Mouse (Mus musculus) C2C12 (cell line): ENCODE measurements around the gene Pgm5. TPM values are rescaled to one million over a fixed set of nuclear protein-coding genes. Genes with fewer than 3 reads are reported as not detected.

Source experiments
- H3K27me3 ChIP-seq: one replicate; pipeline ENCODE4 v1.6.1; 2011; ENCODE audit not compliant: control insufficient read depth, insufficient read depth, insufficient read length
- H3K36me3 ChIP-seq: one replicate; pipeline ENCODE4 v1.6.1; 2011; ENCODE audit not compliant: control insufficient read depth, insufficient read depth
- H3K4me3 ChIP-seq: one replicate; pipeline ENCODE4 v1.5.1; 2011; ENCODE audit warnings: mild to moderate bottlenecking, control low read depth; ENCODE audit not compliant: poor library complexity, insufficient read depth, severe bottlenecking
- H3K79me2 ChIP-seq: one replicate; pipeline ENCODE4 v1.6.1; 2011; ENCODE audit not compliant: control insufficient read depth, insufficient read depth
- H3K79me3 ChIP-seq: one replicate; pipeline ENCODE4 v1.6.1; 2011; ENCODE audit warnings: low read depth, control low read depth
- H3ac ChIP-seq: one replicate; pipeline ENCODE3; 2011; ENCODE audit warnings: low read depth; ENCODE audit not compliant: control insufficient read depth, insufficient read length
- CEBPB ChIP-seq: IDR thresholded peaks from one replicate; pipeline ENCODE4 v1.6.1; 2011; ENCODE audit warnings: low read depth, mild to moderate bottlenecking, control low read depth, moderate library complexity
- CTCF ChIP-seq: IDR thresholded peaks from one replicate; pipeline ENCODE4 v1.5.1; 2011; ENCODE audit not compliant: control insufficient read depth, insufficient read depth, insufficient read length
- FOSL1 ChIP-seq: IDR thresholded peaks from one replicate; pipeline ENCODE4 v1.8.0; 2011; ENCODE audit warnings: mild to moderate bottlenecking, low read length; ENCODE audit not compliant: poor library complexity, insufficient read depth, severe bottlenecking
- MAX ChIP-seq: IDR thresholded peaks from one replicate; pipeline ENCODE4 v1.6.1; 2011; ENCODE audit warnings: mild to moderate bottlenecking, control low read depth
- MYOD1 ChIP-seq: IDR thresholded peaks from one replicate; pipeline ENCODE4 v1.6.1; 2011; ENCODE audit warnings: low read depth; ENCODE audit not compliant: control insufficient read depth, insufficient read length
- MYOG ChIP-seq: IDR thresholded peaks from one replicate; pipeline ENCODE4 v1.6.1; 2011; ENCODE audit not compliant: control insufficient read depth, insufficient read length; ENCODE audit errors: extremely low read depth
- USF1 ChIP-seq: IDR thresholded peaks from one replicate; pipeline ENCODE4 v1.6.1; 2011; ENCODE audit warnings: low read depth, mild to moderate bottlenecking, control low read depth, moderate library complexity
- polyA plus RNA-seq: library from polyadenylated mRNA; unstranded; fragments of >200 nt; fragmentation: generic; extraction: Trizol; gene quantifications from one replicate; pipeline ENCODE4 v1.2.1, GENCODE M21; 2012; ENCODE audit warnings: missing spikeins

Pgm5 gene
- polyA plus RNA-seq, 1 experiment, result 0.05 TPM

GRCm38 (mm10) chr19:24648016-24648415 is 213.6 kb downstream of the Pgm5 start:
- no peak overlapping the region for H3ac ChIP-seq
- H3K36me3 ChIP-seq, result no peaks in the 10 kb centered on the region
- no peak overlapping the region for H3K4me3 ChIP-seq
- no peaks in the 10 kb centered on the region for H3K79me2 ChIP-seq
- H3K27me3 ChIP-seq, result no peaks in the 10 kb centered on the region
- no peak for TF ChIP-seq USF1
- TF ChIP-seq MYOG, result no peak
- TF ChIP-seq CTCF, result no peak
- TF ChIP-seq CEBPB, result no peak
- TF ChIP-seq MAX, result no peak
- TF ChIP-seq FOSL1, result no peak
- TF ChIP-seq MYOD1, result no peak
- H3K79me3 ChIP-seq, result no peaks in the 10 kb centered on the region

- H3K27me3 ChIP-seq, result no peaks in the 10 kb centered on the region
- H3K79me3 ChIP-seq, result no peaks in the 10 kb centered on the region
- no peaks in the 10 kb centered on the region for H3K79me2 ChIP-seq
- H3K4me3 ChIP-seq, result no peak overlapping the region
- TF ChIP-seq MAX, result no peak
- TF ChIP-seq USF1, result no peak
- TF ChIP-seq MYOD1, result no peak
- TF ChIP-seq CEBPB, result no peak
- no peak for TF ChIP-seq MYOG
- TF ChIP-seq FOSL1, result no peak
- TF ChIP-seq CTCF, result no peak
- H3K36me3 ChIP-seq, result no peaks in the 10 kb centered on the region
- no peak overlapping the region for H3ac ChIP-seq
Observed at GRCm38 (mm10) chr19:24646162-24646829, 215.4 kb downstream of the Pgm5 start.

GRCm38 (mm10) chr19:24644971-24645370 is 216.7 kb downstream of the Pgm5 start:
- Histone ChIP-seq H3K79me2 (no peaks in the 10 kb centered on the region), H3K4me3 (no peak overlapping the region), H3K36me3 (no peaks in the 10 kb centered on the region), H3ac (no peak overlapping the region), H3K79me3 (no peaks in the 10 kb centered on the region), H3K27me3 (no peaks in the 10 kb centered on the region)
- TF ChIP-seq USF1, result no peak
- no peak for TF ChIP-seq CEBPB
- no peak for TF ChIP-seq MAX
- no peak for TF ChIP-seq MYOD1
- TF ChIP-seq FOSL1, result no peak
- no peak for TF ChIP-seq CTCF
- TF ChIP-seq MYOG, result no peak

- Histone ChIP-seq H3K36me3 (no peaks in the 10 kb centered on the region), H3K27me3 (no peaks in the 10 kb centered on the region), H3K79me2 (no peaks in the 10 kb centered on the region), H3K79me3 (no peaks in the 10 kb centered on the region), H3ac (no peak overlapping the region), H3K4me3 (no peak overlapping the region)
- TF ChIP-seq MAX, result no peak
- no peak for TF ChIP-seq CEBPB
- peak; percentile 36 for TF ChIP-seq USF1
- no peak for TF ChIP-seq CTCF
- TF ChIP-seq MYOD1, result peak; percentile 80
- no peak for TF ChIP-seq FOSL1
- no peak for TF ChIP-seq MYOG
Observed at GRCm38 (mm10) chr19:24640982-24641381, 220.7 kb downstream of the Pgm5 start.

- H3K36me3 ChIP-seq, result no peaks in the 10 kb centered on the region
- TF ChIP-seq MYOG (no peak), CEBPB (no peak), MAX (no peak), USF1 (no peak), FOSL1 (no peak), MYOD1 (no peak), CTCF (no peak)
- no peaks in the 10 kb centered on the region for H3K79me2 ChIP-seq
- no peaks in the 10 kb centered on the region for H3K27me3 ChIP-seq
- H3K79me3 ChIP-seq, result no peaks in the 10 kb centered on the region
- H3K4me3 ChIP-seq, result no peak overlapping the region
- no peak overlapping the region for H3ac ChIP-seq
Observed at GRCm38 (mm10) chr19:24637988-24638387, 223.7 kb downstream of the Pgm5 start.

GRCm38 (mm10) chr19:24636616-24637015 is 225.0 kb downstream of the Pgm5 start:
- Histone ChIP-seq H3K4me3 (no peak overlapping the region), H3K36me3 (no peaks in the 10 kb centered on the region), H3K79me2 (no peaks in the 10 kb centered on the region), H3K27me3 (no peaks in the 10 kb centered on the region), H3K79me3 (no peaks in the 10 kb centered on the region), H3ac (no peak overlapping the region)
- TF ChIP-seq CEBPB, result no peak
- TF ChIP-seq MYOG, result no peak
- TF ChIP-seq USF1, result no peak
